Mouse (Mus musculus): ENCODE measurements around the gene Kif26b.

DNA sequence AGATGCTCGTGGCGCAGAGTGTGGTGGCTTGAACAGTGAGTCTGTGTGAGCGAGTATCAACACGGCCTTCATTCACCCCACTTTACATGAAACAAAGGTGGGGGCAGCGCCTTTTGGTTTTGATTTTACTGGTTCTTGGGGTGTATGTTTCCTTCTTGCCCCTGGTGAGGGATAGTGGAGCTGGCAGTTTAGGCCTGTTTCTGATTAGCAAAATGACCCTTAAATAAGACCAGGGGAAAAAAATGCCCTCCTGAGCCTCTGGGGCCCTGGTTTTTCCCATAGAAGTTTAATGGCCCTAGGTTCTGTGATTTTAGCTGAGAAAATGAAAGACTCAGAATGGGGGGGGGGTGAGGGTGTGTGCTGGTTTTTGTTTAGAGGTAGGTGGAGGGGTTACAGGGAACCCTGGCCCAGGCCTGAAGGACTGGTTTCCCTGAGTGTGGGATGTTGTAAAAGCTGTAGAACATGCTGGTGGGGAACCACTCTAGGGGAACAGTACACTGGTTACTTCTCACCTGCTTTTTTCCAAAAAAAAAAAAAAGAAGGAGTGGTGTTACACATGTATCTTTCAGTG is 21.6 kb downstream of the Kif26b start:
- TF ChIP-seq CTCF (IDR thresholded peaks at IDR 0.05; ENCODE audit: low read depth, low read length) (no peak), POLR2A (IDR thresholded peaks at IDR 0.05; ENCODE audit: borderline replicate concordance, low read depth, low read length) (no peak)
